Mouse (Mus musculus) cerebellum, adult 2 months (tissue): ENCODE results near the gene Nhlrc2. TPM values are rescaled to one million over a fixed set of nuclear protein-coding genes. Genes with fewer than 3 reads are reported as not detected.

Experiments
- DNase-seq, 2 experiments: peaks; one replicate each; pipeline ENCODE4 v3.0.0; 2021
- H3K27ac ChIP-seq: fragments of 200-500 bp; 2 replicates; pipeline ENCODE4 v1.5.1; 2012; ENCODE audit warnings: low read length, control low read depth, inconsistent platforms; ENCODE audit not compliant: insufficient read depth
- H3K27me3 ChIP-seq: fragments of 200-500 bp; 2 replicates; pipeline ENCODE4 v1.6.1; 2012; ENCODE audit warnings: inconsistent platforms, mild to moderate bottlenecking, low read length, moderate library complexity; ENCODE audit not compliant: control insufficient read depth, insufficient read depth
- H3K4me1 ChIP-seq: fragments of 200-500 bp; 2 replicates; pipeline ENCODE4 v1.6.1; 2011; ENCODE audit warnings: low read length; ENCODE audit not compliant: control insufficient read depth, insufficient read depth
- H3K4me3 ChIP-seq: fragments of 200-500 bp; replicated peaks from 2 replicates; pipeline ENCODE3; 2011; ENCODE audit warnings: mild to moderate bottlenecking, low read depth, low read length, control low read depth; ENCODE audit not compliant: insufficient read depth
- CTCF ChIP-seq: fragments of 200-500 bp; IDR thresholded peaks from 2 replicates; pipeline ENCODE4 v1.5.1; 2011; ENCODE audit warnings: low read depth, mild to moderate bottlenecking, control low read depth, low read length, moderate library complexity, borderline replicate concordance; ENCODE audit not compliant: insufficient read depth
- POLR2A ChIP-seq: fragments of 200-500 bp; IDR thresholded peaks from 2 replicates; pipeline ENCODE4 v1.6.1; 2011; ENCODE audit warnings: low read length, control low read depth, borderline replicate concordance; ENCODE audit not compliant: insufficient read depth
- WGBS: fragments of 180-500 bp; shearing (Covaris S2); methylation state at CpG from one replicate; pipeline ENCODE4 v1.1.7; 2018; 5-methylcytosine and 5-hydroxymethylcytosine counted together
- polyA plus RNA-seq: library from polyadenylated mRNA; depleted of rRNA; stranded (reverse); fragments of >200 nt; gene quantifications from 2 replicates; pipeline ENCODE4 v1.2.3, GENCODE M21; 2012

Gene Nhlrc2
- polyA plus RNA-seq, 1 experiment: 10.8 TPM

DNA sequence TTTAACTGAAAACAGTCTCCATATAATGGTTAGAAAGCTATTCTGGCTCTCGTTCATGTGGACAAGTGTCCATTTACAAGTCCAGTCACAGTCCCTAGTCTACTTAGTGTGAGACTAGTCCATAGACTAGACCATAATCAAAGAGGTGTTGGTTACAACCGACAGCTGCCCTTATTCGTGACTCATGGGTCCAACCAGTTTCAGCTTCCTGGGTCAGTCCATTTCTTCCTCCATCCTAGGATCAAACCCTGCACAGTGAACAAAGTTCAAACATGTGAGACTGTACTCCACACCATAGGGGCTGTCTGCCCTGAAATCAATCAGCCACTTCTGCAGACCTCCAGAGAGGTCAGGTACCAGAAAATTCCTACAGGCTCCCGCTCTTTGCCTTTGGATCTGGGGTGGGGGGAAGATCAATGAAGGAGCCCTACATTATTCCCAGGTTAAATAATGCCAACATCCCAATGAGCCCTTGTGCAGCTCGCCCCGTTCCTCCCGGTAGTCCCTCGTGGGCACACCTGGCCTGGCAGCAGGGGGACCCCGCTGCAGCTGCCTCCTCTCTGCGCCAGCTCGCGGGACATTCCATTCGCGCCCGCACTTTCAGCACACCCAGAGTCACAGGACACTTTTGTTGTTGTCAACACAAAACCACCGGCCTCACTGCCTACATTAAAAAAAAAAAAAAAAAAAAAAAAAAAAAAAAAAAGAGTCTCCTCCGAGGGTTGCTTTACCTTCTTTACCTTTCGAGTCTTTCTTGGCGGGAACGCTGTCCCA, 418 bp upstream of the Nhlrc2 start, which contains the start of gene Dclre1a:
Gene Dclre1a (minus strand): TSS at position 767 of the 774 bp plus-strand sequence.
- Histone ChIP-seq H3K4me1 (no peaks in the 10 kb centered on the region), H3K27me3 (no peaks in the 10 kb centered on the region), H3K4me3 (peak within 1 kb of the TSS; percentile 95), H3K27ac (peak within 1 kb of the TSS; percentile 77)
- peak; percentile 78 to 83 for DNase-seq
- WGBS: 8% methylated on average over 20 of the region's 20 CpGs
- TF ChIP-seq CTCF: no peak
- TF ChIP-seq POLR2A: 0 out of 2 replicates have a peak, but pooled peaks have one; percentile 44

DNA sequence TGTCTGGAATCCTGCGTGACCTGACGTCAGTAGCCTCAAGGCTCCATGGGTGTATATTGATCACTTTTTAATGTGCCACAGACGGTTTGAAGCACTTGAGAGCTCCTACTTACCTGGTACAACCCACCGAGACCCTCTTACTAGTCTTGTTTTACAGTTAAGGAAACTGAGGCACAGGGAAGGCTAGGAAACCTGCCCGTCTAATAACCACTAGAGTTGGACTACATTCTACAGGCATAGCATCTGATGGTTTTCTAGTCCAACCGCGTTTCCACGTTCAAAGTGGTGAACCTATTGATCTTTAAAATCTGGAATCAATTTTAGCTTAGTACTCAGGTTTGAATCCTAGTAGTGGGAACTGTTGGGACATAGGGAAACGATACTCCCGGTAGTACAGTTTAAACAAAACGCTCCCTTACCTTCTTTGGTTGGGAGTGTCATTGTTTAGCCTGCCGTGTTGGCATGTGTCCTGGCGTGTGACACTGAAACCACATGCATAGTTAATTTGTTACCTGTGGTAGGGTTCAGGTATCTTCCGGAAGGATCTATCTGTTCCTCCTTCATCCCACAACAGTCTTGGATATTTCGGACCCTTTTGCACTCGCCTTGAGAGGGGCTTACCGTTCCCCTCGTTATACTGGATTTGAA, 1.1 kb downstream of the Nhlrc2 start:
- H3K27me3 ChIP-seq: no peaks in the 10 kb centered on the region
- peak in 1 of 2 experiments; percentile 7 for DNase-seq
- WGBS: 18% methylated on average over 18 of the region's 18 CpGs
- H3K4me3 ChIP-seq: peak overlapping the region; percentile 95
- H3K4me1 ChIP-seq: no peaks in the 10 kb centered on the region
- no peak overlapping the region; the same call in 1 of the 2 replicates for H3K27ac ChIP-seq
- TF ChIP-seq POLR2A: no peak
- TF ChIP-seq CTCF: no peak

- H3K27ac ChIP-seq: no peak overlapping the region
- no peaks in the 10 kb centered on the region for H3K27me3 ChIP-seq
- H3K4me3 ChIP-seq: no peak overlapping the region
- no peak for TF ChIP-seq CTCF
- no peak for TF ChIP-seq POLR2A
- no peak for DNase-seq
- H3K4me1 ChIP-seq: no peaks in the 10 kb centered on the region
- 96% methylated on average over 3 of the region's 3 CpGs for WGBS
Observed at GRCm38 (mm10) chr19:56553177-56553576, 5.1 kb downstream of the Nhlrc2 start.

- H3K27ac ChIP-seq: no peak overlapping the region
- DNase-seq: no peak
- H3K27me3 ChIP-seq: no peaks in the 10 kb centered on the region
- no peak overlapping the region for H3K4me3 ChIP-seq
- no peaks in the 10 kb centered on the region for H3K4me1 ChIP-seq
- 35% methylated on average over 5 of the region's 5 CpGs for WGBS
- TF ChIP-seq POLR2A: no peak
- TF ChIP-seq CTCF: no peak
Observed at GRCm38 (mm10) chr19:56555972-56556371, 7.9 kb downstream of the Nhlrc2 start.

- Histone ChIP-seq H3K4me3 (no peak overlapping the region), H3K27ac (no peak overlapping the region), H3K4me1 (peaks cover 4% of the 10 kb centered on the region; the same call in 1 of the 2 replicates), H3K27me3 (no peaks in the 10 kb centered on the region)
- TF ChIP-seq POLR2A (no peak), CTCF (no peak)
- DNase-seq: no peak
- 91% methylated on average over 9 of the region's 9 CpGs for WGBS
Observed at GRCm38 (mm10) chr19:56562433-56563138, 14.5 kb downstream of the Nhlrc2 start.

DNA sequence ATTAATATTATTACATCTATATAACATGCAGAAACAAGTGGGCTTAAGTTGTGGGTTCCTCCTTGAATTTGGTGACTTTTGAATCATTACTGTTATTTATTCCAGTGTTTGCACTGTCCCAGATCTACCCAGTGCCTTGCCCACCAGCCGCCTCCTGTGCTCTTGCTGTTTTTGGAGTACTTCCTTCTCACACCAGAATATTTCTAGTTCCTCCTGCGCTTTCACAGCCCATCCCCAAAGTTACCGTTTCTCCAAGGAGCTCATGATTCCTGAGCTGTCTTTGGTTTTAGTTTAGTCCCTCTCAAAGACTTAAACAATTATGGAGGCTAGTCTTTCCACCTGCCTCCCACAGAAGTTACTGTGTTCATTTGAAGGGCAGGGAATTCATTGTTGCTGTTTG, 15.4 kb downstream of the Nhlrc2 start:
- 87% methylated on average over 3 of the region's 3 CpGs for WGBS
- Histone ChIP-seq H3K4me1 (peaks cover 4% of the 10 kb centered on the region; the same call in 1 of the 2 replicates), H3K4me3 (no peak overlapping the region), H3K27ac (no peak overlapping the region), H3K27me3 (no peaks in the 10 kb centered on the region)
- DNase-seq: no peak
- TF ChIP-seq CTCF (no peak), POLR2A (no peak)

GRCm38 (mm10) chr19:56565358-56565757, 17.3 kb downstream of the Nhlrc2 start:
- DNase-seq: peak in 1 of 2 experiments; percentile 17
- 53% methylated on average over 6 of the region's 6 CpGs for WGBS
- TF ChIP-seq CTCF (peak; percentile 46; the same call in 1 of the 2 replicates), POLR2A (no peak)
- H3K4me3 ChIP-seq: no peak overlapping the region
- H3K27ac ChIP-seq: no peak overlapping the region
- peaks cover 4% of the 10 kb centered on the region; the same call in 1 of the 2 replicates for H3K4me1 ChIP-seq
- H3K27me3 ChIP-seq: no peaks in the 10 kb centered on the region
